Mouse (Mus musculus) limb, embryonic 14.5 days (tissue): ENCODE measurements around the gene Lrrc72. TPM values are rescaled to one million over a fixed set of nuclear protein-coding genes. Genes with fewer than 3 reads are reported as not detected.

Experiments used
- ATAC-seq: fragments of 200-750 bp; cut with Nextera tagmentation; 2 replicates; pipeline ENCODE4 v1.8.0; 2017; ENCODE audit warnings: low read depth, moderate number of reproducible peaks, moderate TSS enrichment; ENCODE audit not compliant: low FRiP score
- DNase-seq: peaks from one replicate; pipeline ENCODE4 v3.0.0-alpha.2; 2015; ENCODE audit warnings: low spot score
- H3K27ac ChIP-seq: fragments of 300-500 bp; sonication (generic); replicated peaks from 2 replicates; pipeline ENCODE4 v1.5.1; 2014; ENCODE audit warnings: low read depth, mild to moderate bottlenecking, low read length, moderate library complexity, mixed read lengths
- H3K27me3 ChIP-seq: fragments of 300-500 bp; sonication (generic); 2 replicates; pipeline ENCODE4 v1.6.1; 2014; ENCODE audit warnings: low read length, mixed read lengths; ENCODE audit not compliant: control insufficient read depth, insufficient read depth
- H3K36me3 ChIP-seq: fragments of 300-500 bp; sonication (generic); 2 replicates; pipeline ENCODE4 v1.6.1; 2014; ENCODE audit warnings: mild to moderate bottlenecking, low read length, moderate library complexity, mixed read lengths; ENCODE audit not compliant: control insufficient read depth, insufficient read depth
- H3K4me1 ChIP-seq: fragments of 300-500 bp; sonication (generic); 2 replicates; pipeline ENCODE4 v1.6.1; 2014; ENCODE audit warnings: antibody characterized with exemption, low read length, mixed read lengths; ENCODE audit not compliant: control insufficient read depth, insufficient read depth
- H3K4me2 ChIP-seq: fragments of 300-500 bp; sonication (generic); replicated peaks from 2 replicates; pipeline ENCODE4 v1.6.1; 2014; ENCODE audit warnings: low read depth, mild to moderate bottlenecking, low read length, moderate library complexity; ENCODE audit not compliant: severe bottlenecking
- H3K4me3 ChIP-seq: fragments of 300-500 bp; sonication (generic); replicated peaks from 2 replicates; pipeline ENCODE4 v1.5.1; 2014; ENCODE audit warnings: low read length
- H3K9ac ChIP-seq: fragments of 300-500 bp; sonication (generic); 2 replicates; pipeline ENCODE4 v1.6.1; 2014; ENCODE audit warnings: mild to moderate bottlenecking, low read depth, low read length, moderate library complexity; ENCODE audit not compliant: severe bottlenecking
- H3K9me3 ChIP-seq: fragments of 300-500 bp; sonication (generic); 2 replicates; pipeline ENCODE4 v1.6.1; 2016; ENCODE audit warnings: low read length; ENCODE audit not compliant: control insufficient read depth
- POLR2A ChIP-seq: fragments of 200-500 bp; IDR thresholded peaks from 2 replicates; pipeline ENCODE4 v1.8.0; 2012; ENCODE audit warnings: inconsistent platforms, mild to moderate bottlenecking, moderate library complexity, borderline replicate concordance; ENCODE audit not compliant: insufficient read depth, insufficient read length; ENCODE audit errors: extremely low read depth
- WGBS: fragments of 180-500 bp; shearing (Covaris S2); extraction: QIAGEN DNeasy Blood & Tissue Kit; methylation state at CpG from one replicate; pipeline ENCODE4 v1.1.7; 2014; 5-methylcytosine and 5-hydroxymethylcytosine counted together
- polyA plus RNA-seq, 2 experiments: library from polyadenylated mRNA; depleted of rRNA in 1 of 2; stranded (reverse) in 1 of 2; unstranded in 1 of 2; fragments of >200 nt; fragmentation: Nextera tagmentation in 1 of 2; extraction: Ambion mirVana in 1 of 2; gene quantifications; 2 replicates each; pipeline versions ENCODE4 v1.2.1 to v1.2.3; 2012 to 2014

The Lrrc72 gene
- polyA plus RNA-seq, 2 experiments = 0.30 TPM; not detected in 1

DNA sequence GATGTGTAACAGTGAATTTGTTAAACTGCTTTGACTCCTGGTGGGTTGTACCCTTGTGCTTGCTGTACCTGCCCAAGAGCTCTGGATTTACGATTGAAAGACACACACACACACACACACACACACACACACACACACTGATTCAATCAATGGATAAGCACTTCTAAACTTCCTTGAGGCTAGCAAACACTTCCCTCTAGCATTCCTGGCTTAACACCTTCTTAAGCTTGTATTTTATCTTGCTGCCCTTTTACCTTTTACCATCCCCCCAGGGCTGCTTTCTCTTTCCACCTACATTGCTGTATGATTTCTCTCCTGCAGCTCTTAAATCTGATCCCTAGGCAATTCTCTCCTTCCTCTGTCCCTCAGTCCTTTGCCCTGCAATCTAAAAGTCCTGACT is 87.9 kb downstream of the Lrrc72 start:
- H3K9me3 ChIP-seq = no peaks in the 10 kb centered on the region
- H3K27me3 ChIP-seq = no peaks in the 10 kb centered on the region
- H3K4me1 ChIP-seq = peaks cover 6% of the 10 kb centered on the region; the same call in 1 of the 2 replicates
- no peak for DNase-seq
- no peak overlapping the region for H3K27ac ChIP-seq
- 50% methylated on average over 1 of the region's 1 CpGs for WGBS
- H3K9ac ChIP-seq = no peak overlapping the region; the same call in 1 of the 2 replicates
- no peak for ATAC-seq
- H3K36me3 ChIP-seq = peaks cover 8% of the 10 kb centered on the region
- no peak overlapping the region for H3K4me3 ChIP-seq
- TF ChIP-seq POLR2A = no peak
- no peak overlapping the region for H3K4me2 ChIP-seq

DNA sequence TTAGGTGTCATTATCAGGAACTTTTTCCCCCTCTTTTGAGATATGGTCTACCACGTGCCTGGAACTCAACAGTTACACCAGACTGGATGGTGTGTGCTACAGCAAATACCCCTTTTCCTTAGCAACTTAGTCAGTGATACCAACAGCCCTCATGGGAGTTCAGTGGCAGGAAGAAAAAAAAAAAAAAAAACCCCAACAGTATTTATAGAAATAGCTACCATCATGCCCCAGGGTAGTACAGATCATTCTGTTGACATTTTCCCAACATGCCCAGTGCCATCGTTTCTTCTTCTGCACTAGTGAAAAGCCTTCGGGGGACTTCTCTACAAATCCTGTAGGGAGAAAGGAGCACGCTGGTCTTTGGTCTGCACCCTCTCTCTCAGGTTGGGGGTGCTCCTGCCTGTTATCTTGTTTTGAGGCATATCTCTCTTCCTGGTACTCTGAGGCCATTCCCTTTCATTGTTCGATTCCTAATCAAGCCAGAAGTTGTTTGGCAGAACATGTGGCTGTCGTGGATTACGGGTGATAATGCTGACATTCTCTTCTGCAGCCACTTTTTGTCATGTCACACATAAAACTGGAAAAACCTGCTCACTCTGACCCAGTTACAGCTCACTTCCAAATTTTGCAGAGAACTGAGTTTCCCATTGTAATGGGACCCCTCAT is 88.9 kb downstream of the Lrrc72 start:
- Histone ChIP-seq H3K36me3 (peaks cover 8% of the 10 kb centered on the region; the same call in 1 of the 2 replicates), H3K4me3 (no peak overlapping the region), H3K9me3 (no peaks in the 10 kb centered on the region), H3K27ac (no peak overlapping the region), H3K4me1 (peaks cover 6% of the 10 kb centered on the region; the same call in 1 of the 2 replicates), H3K27me3 (no peaks in the 10 kb centered on the region), H3K4me2 (no peak overlapping the region), H3K9ac (no peak overlapping the region)
- no peak for ATAC-seq
- no peak for TF ChIP-seq POLR2A
- DNase-seq = no peak
- 72% methylated on average over 7 of the region's 7 CpGs for WGBS

Other genes with a start within 250 kb of the Lrrc72 start
- gene Tspan13, start 210.9 kb downstream of the Lrrc72 start, polyA plus RNA-seq (2012; rRNA removed) = 34.2 and 40.4 TPM in 2 replicates
- gene Tspan13, start 210.9 kb downstream of the Lrrc72 start, polyA plus RNA-seq (2014; fragmentation: Nextera tagmentation; extraction: Ambion mirVana) = 37.5 and 38.3 TPM in 2 replicates
- gene Ankmy2, start 96.3 kb downstream of the Lrrc72 start, polyA plus RNA-seq (2012; rRNA removed) = 16.9 and 21.8 TPM in 2 replicates
- 33.8 and 37.8 TPM in 2 replicates for gene Ankmy2, start 96.3 kb downstream of the Lrrc72 start, polyA plus RNA-seq (2014; fragmentation: Nextera tagmentation; extraction: Ambion mirVana)
- 81.1 and 112 TPM in 2 replicates for gene Bzw2, start 95.3 kb downstream of the Lrrc72 start, polyA plus RNA-seq (2012; rRNA removed)
- gene Bzw2, start 95.3 kb downstream of the Lrrc72 start, polyA plus RNA-seq (2014; fragmentation: Nextera tagmentation; extraction: Ambion mirVana) = 183 and 204 TPM in 2 replicates
- 36.1 and 39.5 TPM in 2 replicates for gene Sostdc1, start 60.7 kb upstream of the Lrrc72 start, polyA plus RNA-seq (2012; rRNA removed)
- gene Sostdc1, start 60.7 kb upstream of the Lrrc72 start, polyA plus RNA-seq (2014; fragmentation: Nextera tagmentation; extraction: Ambion mirVana) = 63.8 and 69.7 TPM in 2 replicates
- gene Ispd, start 128.1 kb upstream of the Lrrc72 start, polyA plus RNA-seq (2012; rRNA removed) = 2.7 and 3.0 TPM in 2 replicates
- 9.6 and 10.9 TPM in 2 replicates for gene Ispd, start 128.1 kb upstream of the Lrrc72 start, polyA plus RNA-seq (2014; fragmentation: Nextera tagmentation; extraction: Ambion mirVana)
- 0.99 and 1.3 TPM in 2 replicates for gene D630036H23Rik, start 128.8 kb upstream of the Lrrc72 start, polyA plus RNA-seq (2012; rRNA removed)
- gene D630036H23Rik, start 128.8 kb upstream of the Lrrc72 start, polyA plus RNA-seq (2014; fragmentation: Nextera tagmentation; extraction: Ambion mirVana) = 1.6 and 2.2 TPM in 2 replicates